Mouse (Mus musculus) intestine, embryonic 15.5 days (tissue): Measurements from ENCODE around the gene Dop1b. TPM values are rescaled to one million over a fixed set of nuclear protein-coding genes. Genes with fewer than 3 reads are reported as not detected.
"Not testable (repeated sequence)": the region's sequence is repeated elsewhere in the genome, so short reads cannot be mapped to it uniquely, and the experiment has no call there.

Experiments used
- ATAC-seq: fragments of 200-750 bp; cut with Nextera tagmentation; 2 replicates; pipeline ENCODE4 v1.8.0; 2017; ENCODE audit warnings: moderate TSS enrichment, moderate library complexity
- H3K27ac ChIP-seq: fragments of 300-500 bp; sonication (generic); 2 replicates; pipeline ENCODE4 v1.5.1; 2015; ENCODE audit warnings: mild to moderate bottlenecking, inconsistent platforms
- H3K27me3 ChIP-seq: fragments of 300-500 bp; sonication (generic); replicated peaks from 2 replicates; pipeline ENCODE4 v1.6.1; 2015; ENCODE audit warnings: inconsistent platforms
- H3K36me3 ChIP-seq: fragments of 300-500 bp; sonication (generic); 2 replicates; pipeline ENCODE4 v1.6.1; 2015; ENCODE audit warnings: inconsistent platforms
- H3K4me1 ChIP-seq: fragments of 300-500 bp; sonication (generic); replicated peaks from 2 replicates; pipeline ENCODE4 v1.6.1; 2015; ENCODE audit warnings: inconsistent platforms
- H3K4me2 ChIP-seq: fragments of 300-500 bp; sonication (generic); replicated peaks from 2 replicates; pipeline ENCODE4 v1.6.1; 2015; ENCODE audit warnings: mild to moderate bottlenecking, inconsistent platforms
- H3K4me3 ChIP-seq: fragments of 300-500 bp; sonication (generic); replicated peaks from 2 replicates; pipeline ENCODE4 v1.5.1; 2015; ENCODE audit warnings: inconsistent platforms
- H3K9ac ChIP-seq: fragments of 300-500 bp; sonication (generic); 2 replicates; pipeline ENCODE4 v1.6.1; 2015; ENCODE audit warnings: inconsistent platforms
- H3K9me3 ChIP-seq: fragments of 300-500 bp; sonication (generic); 2 replicates; pipeline ENCODE4 v1.6.1; 2016; ENCODE audit warnings: inconsistent platforms
- WGBS: fragments of 180-500 bp; shearing (Covaris S2); methylation state at CpG from one replicate; pipeline ENCODE4 v1.1.7; 2015; 5-methylcytosine and 5-hydroxymethylcytosine counted together
- polyA plus RNA-seq: library from polyadenylated mRNA; unstranded; fragments of >200 nt; fragmentation: Nextera tagmentation; extraction: Ambion mirVana; gene quantifications from 2 replicates; pipeline ENCODE4 v1.2.1, GENCODE M21; 2015

Gene Dop1b
- 11.6 and 14.4 TPM in 2 replicates for polyA plus RNA-seq

DNA sequence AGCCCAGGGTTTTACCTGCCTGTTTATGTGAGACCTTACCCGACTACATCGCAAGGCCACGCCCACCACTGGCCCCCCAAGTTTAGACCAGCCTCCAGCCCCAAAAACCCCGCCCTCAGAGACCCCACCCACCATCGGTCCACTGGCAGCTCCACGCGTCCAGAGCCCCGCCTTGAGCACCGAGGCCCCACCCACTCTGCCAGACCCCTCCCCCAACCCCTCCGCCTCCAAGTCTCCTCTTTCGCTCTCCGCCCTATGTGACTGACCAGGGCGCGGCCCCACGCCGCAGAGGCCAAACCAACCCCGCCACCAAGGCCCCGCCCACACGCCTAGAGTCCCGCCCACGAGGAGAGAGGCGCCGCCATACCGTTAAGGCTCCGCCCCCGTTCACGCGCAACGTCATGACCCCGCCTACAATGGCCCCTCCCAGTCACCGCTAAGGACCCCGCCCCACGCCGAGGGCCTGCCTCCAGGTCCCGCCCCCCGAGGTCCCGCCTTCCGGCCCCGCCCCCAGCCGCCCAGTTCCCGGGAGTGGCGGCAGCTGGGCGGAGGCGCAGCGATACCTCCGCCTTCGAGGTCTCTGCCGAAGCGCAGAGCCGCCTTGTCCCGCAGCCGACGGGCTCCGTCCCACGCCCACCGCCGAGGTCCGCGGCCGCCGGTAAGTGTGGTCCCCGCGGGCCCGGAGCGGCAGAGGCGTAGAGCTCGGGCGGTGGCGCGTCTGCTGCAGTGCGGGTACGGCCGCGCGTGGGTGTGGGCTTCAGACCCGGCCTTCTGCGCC is at the start of gene Dop1b:
TSS of gene Dop1b (plus strand) at position 494 of the 778 bp plus-strand sequence.
- H3K27ac ChIP-seq = 0 out of 2 replicates have a peak within 1 kb of the TSS, but pooled peaks have one; percentile 19
- H3K9ac ChIP-seq = peak within 1 kb of the TSS; percentile 69
- no peaks in the 10 kb centered on the region for H3K9me3 ChIP-seq
- H3K4me3 ChIP-seq = peak within 1 kb of the TSS; percentile 74
- no peaks in the 10 kb centered on the region for H3K27me3 ChIP-seq
- H3K36me3 ChIP-seq = no peaks in the 10 kb centered on the region
- under 1% methylated on average over 77 of the region's 77 CpGs for WGBS
- 0 out of 2 replicates have a peak, but pooled peaks cover 5% of the 10 kb centered on the region for H3K4me1 ChIP-seq
- ATAC-seq = peak; percentile 94
- H3K4me2 ChIP-seq = peak within 1 kb of the TSS; percentile 83

DNA sequence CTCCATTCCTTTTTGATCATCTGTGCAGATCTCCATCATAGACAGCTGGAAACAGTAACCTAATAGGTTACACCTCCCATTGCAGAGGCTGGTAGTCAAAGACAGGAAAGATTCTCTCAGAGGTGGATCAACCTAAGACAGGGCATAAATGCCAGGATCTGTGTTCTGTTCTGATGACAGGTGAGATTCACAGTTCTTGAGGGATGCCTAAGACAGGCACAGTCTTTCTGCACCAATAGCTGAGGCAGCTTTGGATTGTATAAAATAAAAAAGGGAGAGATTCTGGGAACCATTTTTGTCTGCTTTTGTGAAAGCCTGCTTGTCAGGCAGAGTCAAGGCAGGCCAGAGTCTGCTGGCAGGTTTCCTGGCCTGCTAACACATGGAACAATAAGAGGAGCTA is 43.7 kb upstream of the Dop1b start:
- no peaks in the 10 kb centered on the region for H3K27me3 ChIP-seq
- ATAC-seq = no peak
- H3K4me1 ChIP-seq = no peaks in the 10 kb centered on the region
- no peak overlapping the region for H3K9ac ChIP-seq
- H3K36me3 ChIP-seq = no peaks in the 10 kb centered on the region
- no peak overlapping the region for H3K27ac ChIP-seq
- H3K4me2 ChIP-seq = no peak overlapping the region
- H3K9me3 ChIP-seq = no peaks in the 10 kb centered on the region
- no peak overlapping the region for H3K4me3 ChIP-seq

DNA sequence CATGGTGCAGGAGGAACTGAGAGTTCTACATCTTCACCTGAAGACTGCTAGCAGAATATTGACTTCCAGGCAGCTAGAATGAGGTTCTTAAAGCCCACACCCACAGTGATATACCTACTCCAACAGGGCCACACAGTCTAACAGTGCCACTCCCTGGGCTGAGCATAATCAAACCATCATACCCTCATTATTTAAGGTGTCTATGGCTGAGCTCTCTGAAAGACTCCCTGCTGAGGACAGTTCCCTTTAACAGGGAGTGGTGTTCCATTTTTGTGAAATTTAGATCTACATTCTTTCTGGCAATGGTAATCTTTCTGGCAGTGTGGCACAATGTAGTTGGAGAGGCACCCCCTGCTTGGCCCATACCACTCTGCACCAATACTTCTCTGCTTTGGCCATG is 42.2 kb upstream of the Dop1b start:
- no peak for ATAC-seq
- Histone ChIP-seq H3K36me3 (no peaks in the 10 kb centered on the region), H3K4me2 (no peak overlapping the region)

DNA sequence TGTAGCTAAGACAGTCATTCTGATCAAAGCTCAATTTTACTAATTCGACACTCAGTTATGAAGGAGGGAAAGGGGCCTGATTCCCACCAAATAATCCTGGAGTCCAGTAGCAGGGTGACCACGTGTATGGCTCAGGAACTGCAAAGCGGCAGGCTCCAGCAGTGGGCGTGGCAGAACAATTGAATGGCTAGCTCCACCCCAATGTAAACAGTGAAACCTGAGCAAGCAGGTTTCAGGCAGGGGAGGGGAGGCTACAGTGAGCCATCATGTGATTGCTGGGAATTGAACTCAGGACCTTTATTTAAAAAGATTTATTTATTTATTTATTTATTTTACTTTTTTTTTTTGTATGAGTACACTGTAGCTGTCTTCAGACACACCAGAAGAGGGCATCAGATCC is 41.2 kb upstream of the Dop1b start:
- H3K4me1 ChIP-seq, H3K4me2 ChIP-seq, H3K27ac ChIP-seq, H3K9me3 ChIP-seq, H3K36me3 ChIP-seq, H3K4me3 ChIP-seq, H3K9ac ChIP-seq, H3K27me3 ChIP-seq, ATAC-seq: not testable (repeated sequence)
- WGBS = 34% methylated on average over 4 of the region's 4 CpGs

More for the DNA sequence above, 42.2 kb upstream of the Dop1b start:
- H3K27me3 ChIP-seq = no peaks in the 10 kb centered on the region
- H3K9ac ChIP-seq = no peak overlapping the region
- H3K9me3 ChIP-seq = no peaks in the 10 kb centered on the region
- H3K4me1 ChIP-seq = no peaks in the 10 kb centered on the region
- H3K27ac ChIP-seq = no peak overlapping the region
- H3K4me3 ChIP-seq = no peak overlapping the region

DNA sequence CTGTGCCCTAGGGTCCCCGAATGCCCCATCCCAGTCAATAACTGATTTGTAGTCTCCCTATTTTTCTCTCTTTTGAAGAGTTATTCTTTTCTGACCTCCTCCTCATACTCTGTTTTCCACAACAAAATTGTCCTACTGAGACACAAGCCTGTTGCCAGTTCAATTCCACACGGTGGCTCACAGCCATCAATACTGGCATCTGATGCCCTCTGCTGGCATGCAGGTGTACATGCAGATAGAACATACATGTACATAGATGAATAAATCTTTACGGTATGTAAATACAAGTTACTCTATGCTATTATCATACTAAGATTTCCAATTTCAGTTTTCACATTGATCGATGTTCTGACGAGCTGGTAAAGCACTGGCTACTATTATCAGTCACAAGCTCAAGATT is 40.6 kb upstream of the Dop1b start:
- H3K27me3 ChIP-seq = no peaks in the 10 kb centered on the region
- no peak overlapping the region for H3K27ac ChIP-seq
- no peaks in the 10 kb centered on the region for H3K4me1 ChIP-seq
- no peaks in the 10 kb centered on the region for H3K9me3 ChIP-seq
- no peak overlapping the region for H3K9ac ChIP-seq
- no peak overlapping the region for H3K4me2 ChIP-seq
- no peak for ATAC-seq
- H3K4me3 ChIP-seq = no peak overlapping the region
- 89% methylated on average over 5 of the region's 5 CpGs for WGBS
- no peaks in the 10 kb centered on the region for H3K36me3 ChIP-seq

DNA sequence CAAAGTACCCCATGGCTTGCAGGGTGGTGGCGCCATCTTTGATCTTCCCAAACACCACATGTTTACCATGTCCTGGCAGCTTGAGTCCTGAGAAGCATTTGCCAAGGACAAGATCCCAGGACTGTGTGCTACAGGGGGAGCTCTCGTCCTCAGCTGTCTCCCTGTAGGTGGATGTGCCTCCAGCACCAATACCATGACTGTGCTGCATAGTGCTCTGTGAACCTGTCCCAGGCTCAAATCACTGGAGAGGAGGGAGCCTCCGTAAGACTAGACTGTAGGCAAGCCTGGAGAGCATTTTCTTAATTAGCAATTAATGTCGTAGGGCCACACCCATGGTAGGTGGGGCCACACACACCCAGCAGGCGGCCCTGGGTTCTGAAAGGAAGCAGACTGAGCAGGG is 35.3 kb upstream of the Dop1b start:
- Histone ChIP-seq H3K9ac (no peak overlapping the region), H3K27me3 (no peaks in the 10 kb centered on the region), H3K9me3 (no peaks in the 10 kb centered on the region), H3K36me3 (no peaks in the 10 kb centered on the region), H3K27ac (no peak overlapping the region), H3K4me2 (no peak overlapping the region), H3K4me1 (no peaks in the 10 kb centered on the region), H3K4me3 (no peak overlapping the region)
- no peak for ATAC-seq
- WGBS = 80% methylated on average over 5 of the region's 5 CpGs

DNA sequence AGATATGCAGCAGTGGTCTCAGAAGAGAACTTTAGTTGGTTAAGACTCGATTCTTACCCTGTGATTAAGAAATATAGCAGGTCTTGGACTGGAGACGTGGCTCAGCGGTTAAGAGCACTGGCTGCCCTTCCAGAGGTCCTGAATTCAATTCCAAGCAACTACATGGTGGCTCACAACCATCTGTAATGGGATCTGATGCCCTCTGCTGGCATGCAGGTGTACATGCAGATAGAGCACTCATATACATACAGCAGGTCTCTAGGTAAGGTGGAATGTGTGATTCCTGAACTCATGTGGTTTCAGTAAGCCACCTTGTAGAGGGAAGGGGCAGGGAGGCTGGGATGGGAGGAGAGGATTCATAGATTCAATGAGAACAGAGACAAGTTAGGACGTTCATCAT is 33.5 kb upstream of the Dop1b start:
- Histone ChIP-seq H3K4me1 (peaks cover 2% of the 10 kb centered on the region; the same call in 1 of the 2 replicates), H3K36me3 (no peaks in the 10 kb centered on the region), H3K27ac (no peak overlapping the region), H3K9ac (no peak overlapping the region), H3K9me3 (no peaks in the 10 kb centered on the region), H3K4me3 (no peak overlapping the region), H3K27me3 (peaks cover 11% of the 10 kb centered on the region), H3K4me2 (no peak overlapping the region)
- no peak for ATAC-seq
- WGBS = 77% methylated on average over 4 of the region's 4 CpGs

DNA sequence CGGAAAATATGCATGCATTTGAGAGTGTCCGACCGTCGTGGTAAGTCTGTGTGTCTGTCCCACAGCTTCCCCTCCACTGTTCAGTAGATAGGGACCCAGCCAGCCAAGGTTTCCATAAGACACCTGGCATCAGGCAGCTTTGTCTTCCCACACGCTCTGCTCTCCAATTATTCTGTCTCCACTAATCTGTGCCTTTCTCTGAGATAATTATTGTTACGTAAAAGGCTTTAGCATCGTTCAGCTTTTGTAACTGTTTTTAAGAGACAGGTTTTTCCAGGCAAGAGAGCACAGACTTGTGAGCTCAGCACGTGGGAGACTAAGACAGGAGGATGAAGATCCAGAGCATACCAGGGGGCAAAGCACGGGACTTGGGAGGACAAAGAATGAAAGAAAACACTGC is 32.5 kb upstream of the Dop1b start:
- H3K36me3 ChIP-seq = no peaks in the 10 kb centered on the region
- no peak overlapping the region for H3K9ac ChIP-seq
- ATAC-seq = no peak
- H3K4me1 ChIP-seq = peaks cover 12% of the 10 kb centered on the region
- 66% methylated on average over 9 of the region's 9 CpGs for WGBS
- no peak overlapping the region for H3K4me3 ChIP-seq
- peaks cover 19% of the 10 kb centered on the region for H3K27me3 ChIP-seq
- H3K9me3 ChIP-seq = no peaks in the 10 kb centered on the region
- no peak overlapping the region for H3K4me2 ChIP-seq
- no peak overlapping the region for H3K27ac ChIP-seq

DNA sequence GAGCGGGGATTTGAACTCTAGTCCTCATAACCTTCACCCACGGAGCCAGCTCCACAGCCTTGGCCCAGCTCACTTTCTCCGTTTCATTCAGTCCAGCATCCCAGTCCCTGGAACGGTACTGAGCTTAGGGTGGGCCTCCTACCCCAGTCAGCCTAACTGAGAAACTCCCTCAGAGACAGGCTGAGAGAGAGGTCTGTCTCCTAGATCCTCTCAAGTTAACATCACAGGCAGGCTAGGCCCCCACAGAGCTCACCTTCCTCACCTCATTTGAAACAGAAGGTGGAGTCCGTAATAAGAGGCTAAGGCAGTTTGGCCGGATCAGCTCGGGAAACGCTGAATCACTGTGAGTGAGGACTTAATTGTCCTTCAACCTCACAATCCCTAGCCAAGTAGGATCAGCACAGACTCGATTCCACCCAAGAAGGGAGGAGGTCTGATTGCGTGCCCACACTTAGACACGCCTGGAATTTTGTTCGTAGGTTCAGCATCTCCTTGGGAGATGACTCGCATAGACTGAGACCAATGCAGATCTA is 29.5 kb upstream of the Dop1b start:
- WGBS = 21% methylated on average over 13 of the region's 13 CpGs
- no peak overlapping the region for H3K27ac ChIP-seq
- H3K36me3 ChIP-seq = no peaks in the 10 kb centered on the region
- no peak overlapping the region for H3K9ac ChIP-seq
- H3K27me3 ChIP-seq = peaks cover 29% of the 10 kb centered on the region
- H3K4me3 ChIP-seq = peak overlapping the region; percentile 41
- no peaks in the 10 kb centered on the region for H3K9me3 ChIP-seq
- H3K4me2 ChIP-seq = peak overlapping the region; percentile 91
- ATAC-seq = peak; percentile 3; the same call in 1 of the 2 replicates
- peaks cover 14% of the 10 kb centered on the region for H3K4me1 ChIP-seq

DNA sequence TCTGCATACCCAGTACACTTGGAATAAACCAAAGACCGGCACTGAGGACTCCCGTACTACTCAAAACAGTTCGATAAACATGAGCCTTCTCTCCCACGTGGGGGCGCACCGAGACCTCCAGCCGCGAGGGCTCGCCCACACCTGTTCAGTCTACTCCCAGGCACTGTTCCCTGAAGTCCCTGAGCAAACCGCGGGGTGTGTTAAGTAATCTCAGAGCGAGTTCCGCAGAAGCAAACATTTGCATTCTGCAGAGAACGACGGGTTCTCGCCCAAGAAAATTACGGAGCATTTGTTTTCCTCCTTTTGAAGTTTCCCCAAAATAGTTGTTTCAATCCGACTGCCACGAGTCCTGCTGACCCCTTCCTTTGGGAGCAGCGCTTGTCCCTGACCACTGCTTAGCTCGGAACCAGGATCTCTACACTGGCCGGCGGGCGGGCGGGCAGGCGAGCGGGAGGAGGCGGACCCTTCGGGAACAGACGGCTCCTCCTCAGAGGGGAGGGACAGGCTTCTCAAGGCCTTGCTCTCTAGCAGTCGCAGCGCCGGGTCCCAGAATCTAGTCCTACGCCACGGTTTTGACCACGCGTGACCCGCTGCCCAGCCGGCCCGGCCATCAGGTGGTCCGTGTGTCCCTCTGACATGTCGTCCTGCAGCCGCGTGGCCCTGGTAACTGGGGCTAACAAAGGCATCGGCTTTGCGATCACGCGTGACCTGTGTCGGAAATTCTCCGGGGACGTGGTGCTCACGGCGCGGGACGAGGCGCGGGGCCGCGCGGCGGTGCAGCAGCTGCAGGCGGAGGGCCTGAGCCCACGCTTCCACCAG is 28.8 kb upstream of the Dop1b start, which contains the start of gene Cbr3:
TSS of gene Cbr3 (plus strand) at position 527 of the 819 bp plus-strand sequence.
- peaks cover 29% of the 10 kb centered on the region for H3K27me3 ChIP-seq
- peak within 1 kb of the TSS; percentile 91 for H3K4me2 ChIP-seq
- peak; percentile 91 for ATAC-seq
- H3K27ac ChIP-seq = no peak within 1 kb of the TSS
- no peaks in the 10 kb centered on the region for H3K36me3 ChIP-seq
- peak within 1 kb of the TSS; percentile 41 for H3K4me3 ChIP-seq
- H3K4me1 ChIP-seq = peaks cover 14% of the 10 kb centered on the region
- no peaks in the 10 kb centered on the region for H3K9me3 ChIP-seq
- WGBS = under 1% methylated on average over 63 of the region's 63 CpGs
- H3K9ac ChIP-seq = peak within 1 kb of the TSS; percentile 38

DNA sequence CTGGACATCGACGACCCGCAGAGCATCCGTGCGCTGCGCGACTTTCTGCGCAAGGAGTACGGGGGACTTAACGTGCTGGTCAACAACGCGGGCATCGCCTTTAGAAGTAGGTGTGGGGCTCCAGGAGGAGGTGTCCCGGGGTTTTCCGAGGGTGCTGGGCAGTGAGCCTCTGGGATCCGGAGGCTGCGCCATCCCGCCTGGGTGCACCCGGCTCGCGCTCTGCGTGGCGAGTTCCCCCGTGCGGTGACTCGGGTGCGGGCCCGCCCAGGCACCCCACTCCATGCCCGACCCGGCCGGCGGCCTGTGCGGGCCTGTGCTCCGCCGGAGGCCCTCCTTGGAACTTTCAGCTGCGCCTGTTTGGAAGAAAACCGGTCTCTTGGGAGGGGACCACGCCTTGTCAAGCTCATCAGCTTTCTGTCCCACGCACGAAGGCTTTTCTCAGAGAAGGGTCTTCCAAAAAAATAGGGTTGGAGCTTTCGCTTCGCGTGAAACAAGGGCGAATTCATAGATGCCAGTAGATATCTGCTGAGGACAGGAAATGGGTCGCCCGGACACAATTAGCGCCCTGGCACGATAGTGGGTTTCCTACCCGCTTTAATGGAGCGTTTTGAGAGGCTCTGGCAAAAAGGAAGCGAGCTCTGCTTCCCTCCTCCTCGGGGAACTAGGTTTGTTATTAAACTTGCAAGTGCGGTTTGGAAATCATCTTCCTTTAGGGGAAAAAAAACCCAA is 28.0 kb upstream of the Dop1b start:
- H3K9me3 ChIP-seq = no peaks in the 10 kb centered on the region
- 1% methylated on average over 53 of the region's 53 CpGs for WGBS
- ATAC-seq = peak; percentile 12
- H3K9ac ChIP-seq = peak overlapping the region; percentile 38
- peaks cover 14% of the 10 kb centered on the region for H3K4me1 ChIP-seq
- peaks cover 29% of the 10 kb centered on the region for H3K27me3 ChIP-seq
- H3K36me3 ChIP-seq = no peaks in the 10 kb centered on the region
- H3K4me2 ChIP-seq = peak overlapping the region; percentile 91
- H3K27ac ChIP-seq = no peak overlapping the region
- H3K4me3 ChIP-seq = peak overlapping the region; percentile 41

DNA sequence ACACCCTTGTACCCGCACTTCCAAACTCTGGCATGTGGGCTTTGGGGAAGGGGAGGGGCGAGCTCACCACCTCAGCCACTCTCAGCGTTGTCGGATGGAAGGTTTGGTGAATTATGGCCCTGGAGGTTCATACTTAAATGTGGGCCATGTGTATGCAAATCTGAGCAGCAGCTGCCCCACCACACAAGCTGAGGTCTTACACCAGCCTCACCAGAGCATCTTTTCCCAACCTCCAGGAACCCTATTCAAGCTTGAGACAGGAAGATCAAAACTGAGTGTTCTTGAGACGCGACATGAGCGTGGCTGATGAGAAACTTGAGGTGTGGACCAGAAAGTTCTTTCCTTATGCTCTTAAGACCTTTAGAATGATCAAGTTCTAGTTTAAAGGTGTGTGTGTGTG is 27.3 kb upstream of the Dop1b start:
- Histone ChIP-seq H3K27me3 (peaks cover 29% of the 10 kb centered on the region), H3K36me3 (no peaks in the 10 kb centered on the region), H3K9me3 (no peaks in the 10 kb centered on the region), H3K9ac (no peak overlapping the region), H3K27ac (no peak overlapping the region), H3K4me3 (0 out of 2 replicates have a peak overlapping the region, but pooled peaks have one; percentile 41), H3K4me1 (peaks cover 14% of the 10 kb centered on the region), H3K4me2 (peak overlapping the region; percentile 91)
- ATAC-seq = no peak
- WGBS = 42% methylated on average over 7 of the region's 7 CpGs
